Mouse (Mus musculus) G1E (cell line): ENCODE data around the gene Rasl11a. TPM values are rescaled to one million over a fixed set of nuclear protein-coding genes. Genes with fewer than 3 reads are reported as not detected.
A peak's percentile ranks its signal among the peaks of the same experiment; 100 is the strongest.

ENCODE experiments used
- ATAC-seq: 2 replicates; pipeline ENCODE4 v1.8.0; 2016; ENCODE audit warnings: mild to moderate bottlenecking; ENCODE audit not compliant: insufficient number of reproducible peaks, poor library complexity, low FRiP score, severe bottlenecking; ENCODE audit errors: extremely low read depth
- DNase-seq: peaks from one replicate; pipeline ENCODE4 v3.0.0; 2012; ENCODE audit warnings: low spot score
- H3K27me3 ChIP-seq: 2 replicates; pipeline ENCODE4 v1.6.1; 2012; ENCODE audit warnings: mild to moderate bottlenecking, low read length, inconsistent platforms; ENCODE audit not compliant: insufficient read depth
- H3K36me3 ChIP-seq: replicated peaks from 2 replicates; pipeline ENCODE3; 2012; ENCODE audit warnings: mild to moderate bottlenecking, inconsistent platforms
- H3K4me1 ChIP-seq: 2 replicates; pipeline ENCODE4 v1.6.1; 2012; ENCODE audit warnings: low read depth, low read length, inconsistent platforms, mixed read lengths; ENCODE audit not compliant: insufficient read depth
- H3K4me3 ChIP-seq: 2 replicates; pipeline ENCODE4 v1.5.1; 2012; ENCODE audit warnings: low read depth, mild to moderate bottlenecking, inconsistent platforms, low read length, moderate library complexity, mixed read lengths
- H3K9me3 ChIP-seq: replicated peaks from 2 replicates; pipeline ENCODE4 v1.6.1; 2012; ENCODE audit warnings: inconsistent platforms
- CTCF ChIP-seq: IDR thresholded peaks from 2 replicates; pipeline ENCODE4 v1.5.1; 2012; ENCODE audit warnings: low read depth, low read length, inconsistent platforms, mixed read lengths
- GATA1 ChIP-seq: IDR thresholded peaks from 2 replicates; pipeline ENCODE4 v1.6.1; 2012; ENCODE audit warnings: borderline replicate concordance, low read length, inconsistent platforms, mixed read lengths
- GATA2 ChIP-seq: IDR thresholded peaks from 2 replicates; pipeline ENCODE4 v1.6.1; 2012; ENCODE audit warnings: low read depth, low read length, inconsistent platforms, borderline replicate concordance
- POLR2AphosphoS5 ChIP-seq: IDR thresholded peaks from 2 replicates; pipeline ENCODE4 v1.6.1; 2012; ENCODE audit warnings: low read depth, low read length, inconsistent platforms; ENCODE audit not compliant: insufficient replicate concordance
- TAL1 ChIP-seq: conservative IDR thresholded peaks from 2 replicates; pipeline ENCODE4 v1.6.1; 2012; ENCODE audit warnings: low read depth, low read length, inconsistent platforms, mixed read lengths
- polyA plus RNA-seq: library from polyadenylated mRNA; stranded (reverse); fragments of >175 nt; gene quantifications from 2 replicates; pipeline ENCODE4 v1.2.3, GENCODE M21; 2012
- total RNA-seq, 2 experiments: library from RNA; stranded (forward) in 1 of 2; stranded (reverse) in 1 of 2; fragments of 200-1000 nt in 1 of 2; fragments of >200 nt in 1 of 2; fragmentation: Nextera tagmentation in 1 of 2; gene quantifications; 2 replicates each; pipeline ENCODE4 v1.2.3; 2014 to 2017

Rasl11a gene
- total and polyA plus RNA-seq, 3 experiments, result 19.7 to 139 (median 86.7) TPM

DNA sequence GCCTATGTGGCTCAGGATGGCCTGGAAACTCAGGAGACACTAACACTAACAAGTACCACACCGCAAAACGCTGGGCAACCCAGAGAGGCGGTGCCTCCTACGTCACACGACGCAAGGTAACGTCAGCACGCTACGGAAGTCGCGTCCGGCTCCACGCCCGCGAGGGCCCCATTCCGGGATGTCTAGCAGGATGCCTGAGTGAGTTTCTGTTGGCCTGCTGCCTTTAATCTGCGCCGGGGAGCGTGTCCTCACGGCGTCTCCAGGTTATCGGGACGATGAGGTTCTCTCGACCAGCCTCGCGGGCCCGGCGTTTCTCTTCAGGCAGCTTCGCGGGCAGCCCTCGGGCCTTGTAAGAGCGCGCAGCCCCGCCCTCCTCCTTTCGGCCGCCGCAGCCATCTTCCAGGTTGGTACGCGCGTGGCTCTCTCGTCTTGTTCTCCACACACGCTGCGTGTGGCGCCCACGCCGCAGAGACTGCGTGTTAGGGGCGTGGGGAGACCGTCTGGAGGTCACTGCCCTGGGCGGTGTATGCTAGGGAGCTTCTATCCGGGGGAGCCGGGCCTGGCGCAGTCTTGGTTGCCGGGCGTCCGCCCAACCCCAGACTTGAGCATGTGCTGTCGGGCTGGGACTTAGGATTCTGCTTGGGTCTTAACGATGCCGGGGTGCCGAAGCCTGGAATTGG is 12.0 kb upstream of the Rasl11a start, which contains the start of gene Rpl21:
TSS of gene Rpl21 (plus strand) at position 122 of the 680 bp plus-strand sequence.
- H3K36me3 ChIP-seq, result peaks cover 42% of the 10 kb centered on the region
- DNase-seq (peak; percentile 86), ATAC-seq (peak; percentile 89)
- H3K9me3 ChIP-seq, result no peaks in the 10 kb centered on the region
- H3K27me3 ChIP-seq, result no peaks in the 10 kb centered on the region
- peaks cover 60% of the 10 kb centered on the region for H3K4me1 ChIP-seq
- peak within 1 kb of the TSS; percentile 86 for H3K4me3 ChIP-seq
- no peak for TF ChIP-seq TAL1
- TF ChIP-seq GATA1, result no peak
- TF ChIP-seq POLR2AphosphoS5, result no peak
- no peak for TF ChIP-seq GATA2
- TF ChIP-seq CTCF, result no peak

DNA sequence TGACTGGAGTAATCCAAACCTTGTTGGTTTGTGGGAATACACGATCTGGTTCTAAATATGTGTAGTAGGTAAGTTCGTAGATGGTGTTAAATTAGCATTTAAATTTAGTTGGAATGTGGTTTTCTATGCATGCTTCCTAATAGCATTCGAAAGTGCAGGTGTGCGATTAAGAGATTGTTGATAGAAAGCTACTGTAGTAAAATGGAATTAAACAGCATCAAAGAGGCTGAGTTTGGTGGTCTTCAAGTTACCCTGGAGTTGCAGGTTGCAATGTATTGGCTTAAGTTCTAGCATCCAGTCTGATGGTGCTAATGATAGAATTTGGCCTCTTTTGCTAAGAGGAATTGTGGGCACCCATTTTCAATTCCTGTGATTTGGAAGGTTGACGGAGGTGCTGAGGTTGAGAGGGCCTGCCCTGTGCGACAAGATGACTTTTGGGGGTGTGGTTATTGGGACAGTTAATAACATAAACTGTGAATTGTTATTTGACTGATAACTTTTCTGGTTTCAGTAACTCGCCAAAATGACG is 11.1 kb upstream of the Rasl11a start:
- no peak for ATAC-seq
- peaks cover 50% of the 10 kb centered on the region for H3K36me3 ChIP-seq
- H3K27me3 ChIP-seq, result no peaks in the 10 kb centered on the region
- DNase-seq, result no peak
- no peak for TF ChIP-seq GATA1
- TF ChIP-seq GATA2, result no peak
- TF ChIP-seq TAL1, result no peak
- peak overlapping the region; percentile 86 for H3K4me3 ChIP-seq
- no peaks in the 10 kb centered on the region for H3K9me3 ChIP-seq
- H3K4me1 ChIP-seq, result peaks cover 57% of the 10 kb centered on the region

DNA sequence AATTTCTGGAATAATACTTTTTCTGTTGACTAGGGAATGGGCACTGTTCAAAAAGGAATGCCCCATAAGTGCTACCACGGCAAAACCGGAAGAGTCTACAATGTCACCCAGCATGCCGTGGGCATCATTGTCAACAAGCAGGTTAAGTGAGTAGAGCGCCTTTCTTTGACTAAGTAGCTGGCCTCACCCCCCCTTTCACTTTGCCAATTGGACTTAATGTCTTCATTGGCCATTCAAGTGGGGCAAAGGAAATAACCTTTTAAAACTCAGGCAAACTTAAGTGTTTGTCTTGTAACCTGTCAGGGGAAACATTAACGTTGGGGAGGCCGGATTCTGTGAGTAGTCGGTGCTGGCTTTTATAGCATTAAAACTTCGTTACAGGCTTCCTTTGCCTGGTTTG is 9.9 kb upstream of the Rasl11a start:
- Histone ChIP-seq H3K36me3 (peaks cover 62% of the 10 kb centered on the region), H3K27me3 (no peaks in the 10 kb centered on the region), H3K9me3 (no peaks in the 10 kb centered on the region), H3K4me3 (peak overlapping the region; percentile 86; the same call in 1 of the 2 replicates), H3K4me1 (peaks cover 56% of the 10 kb centered on the region)
- DNase-seq (no peak), ATAC-seq (no peak)
- no peak for TF ChIP-seq GATA1

DNA sequence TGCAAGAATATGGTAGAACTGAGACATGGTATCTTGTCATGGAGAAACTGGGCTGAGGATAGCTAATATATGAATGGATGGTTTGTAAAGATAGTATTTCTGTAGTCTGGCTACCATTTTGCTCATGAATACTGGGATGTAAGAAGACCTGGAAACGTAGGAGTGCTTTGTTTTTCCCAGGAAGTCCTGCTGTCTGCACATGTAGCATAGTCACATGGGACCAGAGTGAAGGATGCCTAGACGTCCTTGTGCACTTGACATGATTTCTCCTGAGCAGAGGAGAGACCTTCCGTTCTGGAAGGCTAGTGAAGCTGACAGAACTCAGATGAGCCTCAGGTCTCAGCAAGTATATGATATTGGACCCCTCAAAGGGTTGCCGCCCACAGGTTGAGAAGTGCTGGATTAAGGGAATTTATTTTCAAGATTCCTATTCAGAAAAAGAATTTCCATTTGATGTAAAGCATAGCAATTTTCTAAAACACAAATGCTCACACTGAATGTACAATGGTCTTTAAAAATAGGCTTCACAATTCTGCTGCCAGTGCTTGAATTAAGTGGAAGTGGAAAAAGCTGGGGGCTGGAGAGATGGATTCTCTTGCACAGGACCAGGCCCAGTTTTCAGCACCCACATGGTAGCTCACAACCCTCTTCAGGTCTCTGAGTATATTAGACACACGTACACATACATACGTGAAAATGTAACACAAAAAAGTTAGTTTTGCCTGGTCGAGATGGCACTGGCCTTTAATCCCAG is 6.7 kb upstream of the Rasl11a start:
- Histone ChIP-seq H3K9me3 (no peaks in the 10 kb centered on the region), H3K4me1 (peaks cover 49% of the 10 kb centered on the region), H3K4me3 (no peak overlapping the region), H3K27me3 (no peaks in the 10 kb centered on the region), H3K36me3 (peaks cover 66% of the 10 kb centered on the region)
- DNase-seq, result no peak
- ATAC-seq, result no peak
- TF ChIP-seq TAL1 (no peak), CTCF (no peak), GATA2 (no peak), GATA1 (no peak), POLR2AphosphoS5 (no peak)

DNA sequence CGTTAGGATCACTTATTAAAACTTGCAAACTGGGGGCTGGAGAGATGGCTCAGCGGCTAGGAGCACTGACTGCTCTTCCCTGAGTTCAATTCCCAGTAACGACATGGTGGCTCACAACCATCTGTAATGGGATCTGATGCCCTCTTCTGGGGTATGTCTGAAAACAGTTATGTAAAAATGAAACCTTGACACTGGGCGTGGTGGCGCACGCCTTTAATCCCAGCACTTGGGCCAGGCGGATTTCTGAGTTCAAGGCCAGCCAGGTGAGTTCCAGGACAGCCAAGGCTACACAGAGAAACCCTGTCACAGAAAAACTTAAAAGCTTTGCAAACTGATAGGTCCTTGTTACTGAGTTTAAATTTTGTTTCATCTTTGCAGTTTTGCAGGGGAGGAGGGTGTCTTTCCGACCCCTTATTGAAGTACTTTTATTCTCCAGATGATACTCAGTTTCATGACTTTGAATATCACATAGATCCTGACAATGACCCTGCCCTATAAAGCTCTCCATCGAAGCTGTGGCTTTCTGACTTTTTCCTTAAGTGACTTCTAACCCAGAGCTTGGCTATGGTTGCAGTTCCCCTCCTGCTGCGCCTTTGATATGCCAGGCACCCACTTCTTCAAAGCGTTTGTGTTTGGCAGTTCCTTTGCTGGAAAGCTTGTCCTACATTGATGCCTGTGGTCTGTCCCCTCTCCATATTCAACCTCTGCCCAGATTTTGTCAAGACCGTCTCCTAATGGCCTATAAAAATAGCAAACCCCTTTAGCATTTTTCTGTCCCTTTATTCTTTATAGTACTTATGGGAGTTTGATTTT is 5.8 kb upstream of the Rasl11a start:
- DNase-seq, result no peak
- no peaks in the 10 kb centered on the region for H3K27me3 ChIP-seq
- H3K36me3 ChIP-seq, result peaks cover 63% of the 10 kb centered on the region
- TF ChIP-seq POLR2AphosphoS5, result peak; percentile 23; the same call in 1 of the 2 replicates
- TF ChIP-seq GATA2, result no peak
- H3K9me3 ChIP-seq, result no peaks in the 10 kb centered on the region
- ATAC-seq, result no peak
- peaks cover 50% of the 10 kb centered on the region for H3K4me1 ChIP-seq
- H3K4me3 ChIP-seq, result no peak overlapping the region

DNA sequence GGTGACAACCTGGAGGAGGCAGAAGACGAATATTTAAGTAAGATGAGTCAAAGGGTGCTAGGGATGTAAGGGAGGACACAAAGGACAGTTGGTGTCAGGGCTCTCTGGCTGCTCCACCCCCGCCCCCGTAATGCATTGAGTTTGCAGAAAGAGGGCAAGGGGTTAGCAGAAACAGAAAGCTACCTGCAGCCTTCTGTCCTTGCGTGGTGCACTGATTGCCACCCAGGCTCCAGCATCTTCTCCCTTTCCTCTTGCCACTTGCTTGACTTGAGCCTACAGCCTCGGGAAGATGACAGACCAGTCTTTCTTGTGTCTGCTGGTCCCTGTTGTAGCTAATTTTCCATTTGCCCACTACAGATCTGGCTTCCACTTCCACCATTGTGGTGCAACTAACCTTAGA is 5.1 kb upstream of the Rasl11a start:
- Histone ChIP-seq H3K9me3 (no peaks in the 10 kb centered on the region), H3K36me3 (peaks cover 56% of the 10 kb centered on the region), H3K4me1 (peaks cover 54% of the 10 kb centered on the region), H3K4me3 (no peak overlapping the region), H3K27me3 (no peaks in the 10 kb centered on the region)
- ATAC-seq, result no peak
- no peak for TF ChIP-seq CTCF
- no peak for TF ChIP-seq TAL1
- TF ChIP-seq GATA2, result no peak
- TF ChIP-seq POLR2AphosphoS5, result no peak
- no peak for TF ChIP-seq GATA1
- DNase-seq, result no peak
